Mouse (Mus musculus) cortical plate, adult 2 months (tissue): Measurements from ENCODE around the gene Lhb.

Experiments
- CTCF ChIP-seq: fragments of 200-500 bp; IDR thresholded peaks from 2 replicates; pipeline ENCODE4 v1.5.1; 2011; ENCODE audit warnings: mild to moderate bottlenecking, control low read depth, low read length; ENCODE audit not compliant: insufficient read depth; ENCODE audit errors: extremely low read depth
- POLR2A ChIP-seq: fragments of 200-500 bp; IDR thresholded peaks from 2 replicates; pipeline ENCODE4 v1.6.1; 2011; ENCODE audit warnings: mild to moderate bottlenecking, low read length, control low read depth; ENCODE audit not compliant: insufficient read depth; ENCODE audit errors: extremely low read depth

GRCm38 (mm10) chr7:45433835-45434202 lies 13.2 kb downstream of the Lhb start:
- TF ChIP-seq POLR2A, result no peak
- TF ChIP-seq CTCF, result no peak
